Mouse (Mus musculus) neutrophil, adult 5-6 weeks (primary cell): ENCODE data around the gene Myrfl. TPM values are rescaled to one million over a fixed set of nuclear protein-coding genes. Genes with fewer than 3 reads are reported as not detected.

Experiments
- ATAC-seq: fragments of 151-379, 151-347 bp; 2 replicates; pipeline ENCODE4 v1.8.0; 2017; ENCODE audit warnings: mild to moderate bottlenecking, moderate TSS enrichment; ENCODE audit not compliant: insufficient number of reproducible peaks, poor library complexity, low FRiP score, severe bottlenecking; ENCODE audit errors: extremely low read depth
- total RNA-seq: library from RNA; stranded (forward); fragments of 200-1000 nt; gene quantifications from 2 replicates; pipeline ENCODE4 v1.2.3, GENCODE M21; 2017

Gene Myrfl
- total RNA-seq = 0.12 TPM in 1 of 2 replicates, not detected in the other

GRCm38 (mm10) chr10:116896336-116897177, at the start of gene Myrfl:
Gene Myrfl, minus strand, starts transcription at chr10:116896919.
- ATAC-seq = no peak

- ATAC-seq = no peak
Measured at GRCm38 (mm10) chr10:116944940-116945339, 48.2 kb upstream of the Myrfl start.

- no peak for ATAC-seq
Measured at GRCm38 (mm10) chr10:116944144-116944543, 47.4 kb upstream of the Myrfl start.

GRCm38 (mm10) chr10:116943025-116943424, 46.3 kb upstream of the Myrfl start:
- no peak for ATAC-seq

- no peak for ATAC-seq
Measured at GRCm38 (mm10) chr10:116935028-116935427, 38.3 kb upstream of the Myrfl start.

GRCm38 (mm10) chr10:116933794-116934193, 37.1 kb upstream of the Myrfl start:
- ATAC-seq = no peak

- no peak for ATAC-seq
Measured at GRCm38 (mm10) chr10:116932418-116932817, 35.7 kb upstream of the Myrfl start.

GRCm38 (mm10) chr10:116931497-116932179, 34.9 kb upstream of the Myrfl start:
- ATAC-seq = peak; percentile 37; the same call in 1 of the 2 replicates

GRCm38 (mm10) chr10:116930936-116931335, 34.2 kb upstream of the Myrfl start:
- ATAC-seq = peak; percentile 24; the same call in 1 of the 2 replicates

GRCm38 (mm10) chr10:116930506-116930905, 33.8 kb upstream of the Myrfl start:
- peak; percentile 73 for ATAC-seq

GRCm38 (mm10) chr10:116928826-116929225, 32.1 kb upstream of the Myrfl start:
- no peak for ATAC-seq

- no peak for ATAC-seq
Measured at GRCm38 (mm10) chr10:116926428-116927113, 29.9 kb upstream of the Myrfl start.

GRCm38 (mm10) chr10:116923651-116924495, 27.2 kb upstream of the Myrfl start:
- no peak for ATAC-seq

- no peak for ATAC-seq
Measured at GRCm38 (mm10) chr10:116922161-116922560, 25.4 kb upstream of the Myrfl start.

GRCm38 (mm10) chr10:116921416-116921815, 24.7 kb upstream of the Myrfl start:
- no peak for ATAC-seq

- ATAC-seq = no peak
Measured at GRCm38 (mm10) chr10:116920641-116921040, 23.9 kb upstream of the Myrfl start.

- ATAC-seq = no peak
Measured at GRCm38 (mm10) chr10:116919368-116920317, 22.9 kb upstream of the Myrfl start.

- ATAC-seq = no peak
Measured at GRCm38 (mm10) chr10:116916581-116916980, 19.9 kb upstream of the Myrfl start.
